Mouse (Mus musculus) layer of hippocampus, postnatal 14 days (tissue): ENCODE data around the gene Hoxb8. TPM values are rescaled to one million over a fixed set of nuclear protein-coding genes. Genes with fewer than 3 reads are reported as not detected.

Source experiments
- DNase-seq, 2 experiments: peaks; one replicate each; pipeline ENCODE4 v3.0.0; 2021 to 2022; ENCODE audit warnings: low spot score in 2 of 2, mixed read lengths in 1 of 2
- total RNA-seq, 2 experiments: library from RNA; stranded (reverse); gene quantifications; 2 replicates each; pipeline ENCODE4 v1.2.3; 2021

Hoxb8 gene
- total RNA-seq, 2 experiments from 2014 or later, result not detected

DNA sequence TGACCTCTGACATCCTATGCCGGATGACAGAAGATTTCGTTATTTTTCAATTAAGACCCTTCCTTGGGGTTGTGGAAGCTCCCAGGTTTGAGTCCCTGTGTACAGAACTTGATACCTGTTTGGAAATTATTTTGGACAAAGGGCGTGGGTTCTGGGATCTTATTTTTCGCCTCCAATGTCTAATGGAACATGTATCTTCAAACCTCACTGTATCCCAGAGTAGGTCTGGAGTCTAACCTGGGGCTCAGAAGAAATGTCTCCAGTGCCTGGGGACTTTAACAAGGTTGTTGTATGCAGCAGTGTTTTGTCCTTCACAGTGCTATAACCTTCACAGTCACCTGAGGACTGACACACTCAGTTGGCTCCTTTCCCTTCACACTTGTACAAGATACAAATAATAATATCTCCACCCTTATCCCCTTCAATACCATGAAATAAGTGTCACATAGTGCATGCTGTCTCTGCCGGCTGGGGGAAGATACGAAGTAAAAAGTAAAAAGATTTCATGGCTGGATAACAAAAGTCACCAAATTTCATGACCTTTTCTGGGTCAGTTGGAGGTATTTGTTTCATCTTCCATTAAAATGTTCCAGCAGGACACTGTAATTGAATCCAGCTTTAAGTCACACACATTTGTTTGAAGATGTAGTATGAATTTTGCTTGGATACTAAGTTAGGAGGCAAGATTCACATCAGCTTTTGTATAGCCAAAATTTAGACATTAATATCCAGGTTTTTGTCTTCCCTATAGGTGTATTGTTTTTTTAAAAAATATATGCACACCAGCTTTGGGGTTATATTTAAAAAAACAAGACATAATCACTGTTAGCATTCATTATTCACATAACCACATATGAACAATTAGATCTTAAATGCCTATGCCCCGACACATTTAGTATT is 14.4 kb upstream of the Hoxb8 start:
- no peak for DNase-seq

DNA sequence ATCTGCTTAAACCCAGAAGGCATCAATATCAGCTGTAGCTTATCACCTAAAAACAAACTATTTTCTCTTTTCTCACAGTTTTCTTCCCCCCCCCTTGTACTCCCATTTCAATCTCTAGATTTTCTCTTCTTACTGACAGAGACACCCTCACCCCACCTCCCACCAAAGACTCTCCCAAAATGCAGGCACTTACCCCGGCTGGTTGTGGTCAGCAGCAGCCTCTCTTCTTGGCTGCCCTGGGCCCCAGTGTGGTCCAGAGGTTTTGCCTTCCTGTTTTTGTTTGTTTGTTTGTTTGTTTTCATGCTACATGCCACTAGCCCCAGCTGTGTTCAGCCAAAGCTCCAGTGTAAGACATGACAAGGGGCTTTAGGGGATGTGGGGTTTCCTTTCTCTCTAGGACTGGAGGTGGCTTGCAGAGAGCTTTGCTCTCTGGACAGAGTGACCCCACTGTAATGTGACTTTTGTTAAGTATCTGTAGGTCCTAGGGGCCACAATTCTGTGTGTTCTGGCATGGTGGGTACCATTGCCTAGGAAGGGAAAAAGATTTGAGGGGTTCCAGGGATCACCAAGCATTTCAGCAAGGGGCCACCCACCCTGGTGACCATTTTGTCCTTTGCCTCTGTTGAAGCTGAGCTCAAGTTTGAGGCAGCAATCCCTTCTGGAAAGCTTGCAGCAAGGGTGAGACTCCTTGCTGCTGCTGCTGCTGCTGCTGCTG is 13.5 kb upstream of the Hoxb8 start:
- DNase-seq, result no peak

DNA sequence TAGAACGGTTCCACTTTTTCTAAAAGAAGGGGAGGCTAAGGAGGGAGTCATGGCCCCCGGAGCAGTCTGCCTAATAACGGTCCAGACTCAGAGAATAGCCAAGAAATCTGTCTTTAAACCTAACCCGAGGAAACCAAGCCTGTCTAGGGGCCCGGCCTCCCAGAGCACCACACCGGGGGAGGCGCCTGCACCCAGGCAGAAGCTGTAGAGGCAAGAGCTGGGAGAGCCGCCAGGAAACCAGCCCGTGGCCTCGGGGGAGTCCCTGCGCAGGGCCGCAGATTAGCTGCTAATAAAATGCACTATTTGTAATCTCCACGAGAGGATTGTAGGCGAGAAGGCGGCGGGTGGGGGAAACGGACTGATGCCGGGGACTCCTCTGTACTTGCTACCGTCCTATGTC is 11.8 kb upstream of the Hoxb8 start:
- DNase-seq, result no peak

- no peak for DNase-seq
These were observed 10.6 kb upstream of the Hoxb8 start, which contains the start of gene Hoxb9 for GRCm38 (mm10) chr11:96270996-96271540. Hoxb9 (plus strand) TSS chr11:96271457.

GRCm38 (mm10) chr11:96271541-96272011 is 10.1 kb upstream of the Hoxb8 start:
- no peak for DNase-seq

- DNase-seq, result no peak
These were observed 9.4 kb upstream of the Hoxb8 start for GRCm38 (mm10) chr11:96272024-96272921.

DNA sequence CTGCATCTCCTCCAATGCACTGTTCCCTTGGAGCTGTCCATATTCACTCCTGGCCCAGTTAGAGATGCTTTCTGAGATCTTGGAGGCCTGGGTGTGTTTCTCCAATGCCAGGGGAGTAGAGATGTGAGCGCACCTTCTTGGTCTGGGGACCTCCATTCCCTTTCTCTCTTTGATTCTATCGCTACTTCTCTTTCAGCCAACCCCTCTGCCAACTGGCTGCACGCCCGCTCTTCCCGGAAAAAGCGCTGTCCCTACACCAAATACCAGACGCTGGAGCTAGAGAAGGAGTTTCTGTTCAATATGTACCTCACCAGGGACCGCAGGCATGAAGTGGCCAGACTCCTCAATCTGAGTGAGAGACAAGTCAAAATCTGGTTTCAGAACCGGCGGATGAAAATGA is 7.3 kb upstream of the Hoxb8 start:
- no peak for DNase-seq

GRCm38 (mm10) chr11:96275896-96276295 is 5.8 kb upstream of the Hoxb8 start:
- no peak for DNase-seq

- no peak for DNase-seq
These were observed 4.3 kb upstream of the Hoxb8 start for GRCm38 (mm10) chr11:96277151-96278044.

DNA sequence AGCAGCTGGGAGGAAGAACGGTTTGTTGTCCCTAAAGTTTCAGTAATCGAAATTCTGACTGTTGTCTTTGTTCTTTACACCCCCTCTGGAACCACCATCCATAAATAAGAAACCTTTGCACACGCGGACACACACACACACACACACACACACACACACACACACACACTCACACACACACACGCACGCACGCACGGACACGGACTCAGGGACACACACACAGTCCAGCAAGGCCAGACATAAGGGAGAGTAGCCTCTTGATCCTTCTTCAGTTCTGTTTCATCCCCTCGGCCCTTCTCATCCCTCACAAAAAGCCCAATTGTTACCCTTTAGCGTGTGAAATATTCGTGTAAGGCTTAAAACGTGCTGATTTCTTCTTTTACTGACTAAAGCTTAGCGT is 3.4 kb upstream of the Hoxb8 start:
- DNase-seq, result no peak

- DNase-seq, result peak; percentile 74 to 88
These were observed 2.9 kb upstream of the Hoxb8 start for GRCm38 (mm10) chr11:96278773-96279172.

GRCm38 (mm10) chr11:96279421-96280233 is 2.1 kb upstream of the Hoxb8 start:
- DNase-seq, result no peak

- DNase-seq, result no peak
These were observed 1.0 kb upstream of the Hoxb8 start for GRCm38 (mm10) chr11:96280399-96281378.

- no peak for DNase-seq
These were observed 309 bp upstream of the Hoxb8 start for GRCm38 (mm10) chr11:96281396-96281795.

DNA sequence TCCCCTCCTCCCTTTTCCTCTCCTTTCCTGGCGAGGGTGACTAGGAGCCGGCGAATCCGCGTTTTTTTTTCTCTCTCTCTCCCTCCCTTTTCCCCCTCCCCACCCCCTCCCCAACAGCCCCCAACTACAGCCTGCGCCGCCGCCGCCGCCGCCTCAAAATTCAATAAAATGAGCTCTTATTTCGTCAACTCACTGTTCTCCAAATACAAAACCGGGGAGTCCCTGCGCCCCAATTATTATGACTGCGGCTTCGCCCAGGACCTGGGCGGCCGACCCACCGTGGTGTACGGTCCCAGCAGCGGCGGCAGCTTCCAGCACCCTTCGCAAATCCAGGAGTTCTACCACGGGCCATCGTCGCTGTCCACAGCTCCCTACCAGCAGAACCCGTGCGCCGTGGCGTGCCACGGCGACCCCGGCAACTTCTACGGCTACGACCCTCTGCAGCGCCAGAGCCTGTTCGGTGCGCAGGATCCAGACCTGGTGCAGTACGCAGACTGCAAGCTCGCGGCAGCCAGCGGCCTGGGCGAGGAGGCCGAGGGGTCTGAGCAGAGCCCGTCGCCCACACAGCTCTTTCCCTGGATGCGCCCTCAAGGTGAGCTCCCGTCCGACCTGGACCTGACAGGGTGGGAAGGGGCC is 1.2 kb downstream of the Hoxb8 start:
- DNase-seq, result no peak

DNA sequence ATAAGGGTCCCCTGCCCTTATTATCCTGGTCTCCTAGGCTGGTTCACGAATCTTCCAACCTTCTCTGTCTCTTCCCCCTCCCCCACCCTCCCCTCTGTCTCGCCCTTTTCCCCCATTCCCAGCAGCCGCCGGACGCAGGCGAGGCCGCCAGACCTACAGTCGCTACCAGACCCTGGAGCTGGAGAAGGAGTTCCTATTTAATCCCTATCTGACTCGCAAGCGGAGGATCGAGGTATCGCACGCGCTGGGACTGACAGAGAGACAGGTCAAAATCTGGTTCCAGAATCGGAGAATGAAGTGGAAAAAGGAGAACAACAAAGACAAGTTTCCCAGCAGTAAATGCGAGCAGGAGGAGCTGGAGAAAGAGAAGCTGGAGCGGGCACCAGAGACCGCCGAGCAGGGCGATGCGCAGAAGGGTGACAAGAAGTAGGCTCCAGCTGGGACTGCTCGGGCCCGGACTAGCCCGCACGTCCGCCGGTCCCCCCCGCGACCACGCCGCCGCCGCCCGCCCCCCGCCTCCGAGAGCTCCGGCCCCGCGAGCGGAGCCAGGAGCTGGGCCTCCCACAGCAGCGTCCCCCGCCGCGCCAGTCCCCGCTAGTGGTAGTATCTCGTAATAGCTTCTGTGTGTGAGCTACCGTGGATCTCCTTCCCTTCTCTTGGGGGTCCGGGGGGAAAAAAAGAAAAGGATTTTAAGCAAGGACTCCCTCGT is 2.5 kb downstream of the Hoxb8 start:
- no peak for DNase-seq
